Mouse (Mus musculus) hindbrain, embryonic 16.5 days (tissue): ENCODE data around the gene Olfr95. TPM values are rescaled to one million over a fixed set of nuclear protein-coding genes. Genes with fewer than 3 reads are reported as not detected.
A peak's percentile ranks its signal among the peaks of the same experiment; 100 is the strongest.
"Not testable (repeated sequence)": the region's sequence is repeated elsewhere in the genome, so short reads cannot be mapped to it uniquely, and the experiment has no call there.

Experiments used
- ATAC-seq: fragments of 200-750 bp; cut with Nextera tagmentation; 2 replicates; pipeline ENCODE4 v1.8.0; 2017; ENCODE audit warnings: moderate TSS enrichment, moderate library complexity
- H3K27ac ChIP-seq: fragments of 300-500 bp; sonication (generic); 2 replicates; pipeline ENCODE4 v1.5.1; 2014; ENCODE audit warnings: low read depth, mild to moderate bottlenecking, control low read depth, low read length, moderate library complexity
- H3K27me3 ChIP-seq: fragments of 300-500 bp; sonication (generic); replicated peaks from 2 replicates; pipeline ENCODE4 v1.6.1; 2014; ENCODE audit warnings: low read length; ENCODE audit not compliant: control insufficient read depth, insufficient read depth
- H3K36me3 ChIP-seq: fragments of 300-500 bp; sonication (generic); 2 replicates; pipeline ENCODE4 v1.6.1; 2014; ENCODE audit warnings: mild to moderate bottlenecking, low read length, moderate library complexity, mixed read lengths; ENCODE audit not compliant: control insufficient read depth, insufficient read depth
- H3K4me1 ChIP-seq: fragments of 300-500 bp; sonication (generic); 2 replicates; pipeline ENCODE4 v1.6.1; 2014; ENCODE audit warnings: low read depth, low read length; ENCODE audit not compliant: control insufficient read depth, insufficient read depth
- H3K4me2 ChIP-seq: fragments of 300-500 bp; sonication (generic); 2 replicates; pipeline ENCODE4 v1.6.1; 2014; ENCODE audit warnings: mild to moderate bottlenecking, low read length, control low read depth, moderate library complexity
- H3K4me3 ChIP-seq: fragments of 300-500 bp; sonication (generic); 2 replicates; pipeline ENCODE4 v1.5.1; 2014; ENCODE audit warnings: mild to moderate bottlenecking, low read length, control low read depth, moderate library complexity
- H3K9ac ChIP-seq: fragments of 300-500 bp; sonication (generic); 2 replicates; pipeline ENCODE4 v1.6.1; 2014; ENCODE audit warnings: low read depth, mild to moderate bottlenecking, control low read depth, low read length, moderate library complexity
- H3K9me3 ChIP-seq: fragments of 300-500 bp; sonication (generic); 2 replicates; pipeline ENCODE4 v1.6.1; 2014; ENCODE audit warnings: mild to moderate bottlenecking, low read length, moderate library complexity; ENCODE audit not compliant: control insufficient read depth
- WGBS: fragments of 180-500 bp; shearing (Covaris S2); extraction: QIAGEN DNeasy Blood & Tissue Kit; methylation state at CpG from one replicate; pipeline ENCODE4 v1.1.7; 2014; 5-methylcytosine and 5-hydroxymethylcytosine counted together
- polyA plus RNA-seq: library from polyadenylated mRNA; unstranded; fragments of >200 nt; fragmentation: Nextera tagmentation; extraction: Ambion mirVana; gene quantifications from 2 replicates; pipeline ENCODE4 v1.2.1, GENCODE M21; 2015

Olfr95 gene
- not detected in 2 replicates for polyA plus RNA-seq

DNA sequence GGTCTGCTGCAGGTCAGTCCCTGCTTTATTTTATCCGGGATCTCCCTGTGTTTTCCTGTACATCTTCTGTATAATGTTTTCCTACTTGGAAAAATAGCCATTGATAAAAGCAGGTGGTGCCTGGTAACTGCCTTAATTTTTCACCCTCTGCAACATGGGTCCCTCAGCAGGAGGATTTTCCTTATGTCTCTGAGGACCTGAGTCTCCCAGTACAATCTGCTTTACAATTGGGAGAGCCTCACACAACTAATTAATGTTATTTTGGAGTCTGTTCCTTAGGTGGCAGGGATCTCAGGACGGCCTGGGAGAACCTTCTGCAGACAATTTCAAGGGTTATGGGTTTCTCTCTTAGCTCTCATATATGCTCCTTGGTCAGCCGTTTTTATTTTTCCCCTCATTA is at the start of gene Olfr95:
TSS of gene Olfr95 (minus strand) at position 101 of the 400 bp plus-strand sequence.
- Histone ChIP-seq H3K36me3 (no peaks in the 10 kb centered on the region), H3K9ac (no peak within 1 kb of the TSS), H3K27ac (no peak within 1 kb of the TSS), H3K27me3 (no peaks in the 10 kb centered on the region; the same call in 1 of the 2 replicates), H3K4me3 (no peak within 1 kb of the TSS), H3K4me2 (no peak within 1 kb of the TSS), H3K4me1 (no peaks in the 10 kb centered on the region), H3K9me3 (peaks cover 6% of the 10 kb centered on the region; the same call in 1 of the 2 replicates)
- WGBS, result 76% methylated on average over 3 of the region's 3 CpGs
- no peak for ATAC-seq

DNA sequence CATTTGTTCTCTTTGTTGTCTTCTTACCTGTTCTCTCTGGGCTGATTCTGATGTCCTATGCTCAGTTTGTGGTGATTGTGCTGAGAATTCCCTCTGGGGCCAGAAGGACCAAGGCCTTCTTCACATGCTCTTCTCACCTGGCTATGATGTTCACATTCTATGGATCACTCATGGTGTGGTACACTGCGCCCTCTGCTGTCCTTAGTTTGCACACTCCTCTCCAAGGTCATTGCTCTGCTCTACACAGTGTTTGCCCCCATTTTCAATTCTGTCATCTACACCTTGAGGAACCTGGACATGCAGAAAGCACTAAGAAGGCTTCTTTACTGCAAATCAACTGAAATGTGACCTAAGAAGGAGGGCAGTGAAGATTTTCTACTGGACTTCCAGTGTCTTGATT is 37.6 kb upstream of the Olfr95 start:
- no peaks in the 10 kb centered on the region for H3K4me1 ChIP-seq
- ATAC-seq, result no peak
- H3K4me3 ChIP-seq, result no peak overlapping the region
- no peaks in the 10 kb centered on the region for H3K36me3 ChIP-seq
- no peak overlapping the region for H3K27ac ChIP-seq
- no peak overlapping the region for H3K4me2 ChIP-seq
- WGBS, result 22% methylated on average over 1 of the region's 1 CpGs
- no peaks in the 10 kb centered on the region for H3K9me3 ChIP-seq
- no peak overlapping the region for H3K9ac ChIP-seq
- no peaks in the 10 kb centered on the region for H3K27me3 ChIP-seq

DNA sequence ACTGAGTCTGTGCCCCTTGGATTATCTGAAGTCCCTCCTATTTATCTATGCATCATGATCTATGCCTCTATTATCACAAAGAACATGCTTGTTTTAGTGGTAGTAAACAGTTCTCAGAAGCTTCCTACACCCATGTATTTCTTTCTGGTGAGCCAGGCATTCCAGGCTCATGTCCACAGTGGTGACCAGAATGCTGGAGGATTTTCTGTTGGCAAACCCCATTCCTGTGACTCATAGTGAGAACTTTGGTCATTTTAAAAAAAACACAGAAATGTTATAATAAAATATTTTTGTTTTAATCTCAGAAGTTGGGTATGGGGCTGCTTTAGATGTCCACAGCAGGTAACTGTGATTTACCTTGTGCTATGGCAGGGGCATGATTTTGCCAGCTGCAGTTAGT is 36.5 kb upstream of the Olfr95 start:
- H3K4me3 ChIP-seq, result no peak overlapping the region
- no peaks in the 10 kb centered on the region for H3K9me3 ChIP-seq

DNA sequence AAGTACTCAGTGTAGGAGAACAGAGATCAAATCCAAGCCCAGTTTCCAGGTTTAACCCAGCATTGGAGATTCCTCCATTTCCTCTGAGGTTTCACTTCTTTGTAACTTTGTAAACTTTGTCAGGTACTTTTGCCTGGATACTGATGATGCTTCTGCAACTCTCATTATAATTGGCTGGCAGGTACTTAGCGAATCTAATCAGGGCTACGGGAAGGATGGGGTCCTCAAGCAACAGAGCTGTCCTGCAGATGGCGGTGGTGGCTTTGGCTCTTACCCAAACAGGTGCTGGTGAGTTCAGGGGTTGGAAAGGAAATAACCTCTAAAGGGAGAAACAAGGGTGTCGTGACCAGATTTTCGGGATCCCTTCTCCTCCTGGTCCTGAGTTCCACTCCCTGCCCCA is 33.8 kb upstream of the Olfr95 start:
- peak; percentile 72; the same call in 1 of the 2 replicates for ATAC-seq
- Histone ChIP-seq H3K4me3 (no peak overlapping the region), H3K27me3 (no peaks in the 10 kb centered on the region), H3K9me3 (no peaks in the 10 kb centered on the region), H3K36me3 (no peaks in the 10 kb centered on the region), H3K9ac (no peak overlapping the region), H3K4me1 (no peaks in the 10 kb centered on the region), H3K27ac (no peak overlapping the region), H3K4me2 (no peak overlapping the region)
- 40% methylated on average over 5 of the region's 5 CpGs for WGBS

More for the DNA sequence above, 36.5 kb upstream of the Olfr95 start:
- H3K4me2 ChIP-seq, result no peak overlapping the region
- no peak for ATAC-seq
- H3K27me3 ChIP-seq, result no peaks in the 10 kb centered on the region
- no peak overlapping the region for H3K9ac ChIP-seq
- no peak overlapping the region for H3K27ac ChIP-seq
- no peaks in the 10 kb centered on the region for H3K36me3 ChIP-seq
- H3K4me1 ChIP-seq, result no peaks in the 10 kb centered on the region

DNA sequence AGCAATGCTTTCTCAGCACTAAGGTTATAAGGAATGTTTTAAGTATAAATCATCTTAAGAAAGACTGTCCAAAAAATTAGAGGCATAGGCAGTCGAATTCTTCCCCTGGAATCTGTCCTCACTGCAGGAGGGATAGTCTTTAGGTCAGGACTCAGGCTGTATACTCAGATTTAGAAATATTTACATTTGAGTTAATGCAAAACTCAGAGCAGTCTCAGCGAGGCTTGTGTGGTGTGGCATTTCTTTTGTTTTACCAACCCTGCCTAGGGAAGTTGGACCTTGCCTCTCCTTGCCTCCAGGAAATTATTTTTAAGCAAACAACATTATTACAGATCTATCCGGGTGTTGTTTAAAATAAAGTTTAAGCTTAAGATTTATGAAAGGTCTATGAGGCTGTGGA is 29.3 kb upstream of the Olfr95 start:
- Histone ChIP-seq H3K4me1 (no peaks in the 10 kb centered on the region), H3K9me3 (no peaks in the 10 kb centered on the region), H3K36me3 (no peaks in the 10 kb centered on the region), H3K9ac (no peak overlapping the region), H3K4me3 (no peak overlapping the region), H3K27me3 (no peaks in the 10 kb centered on the region), H3K4me2 (no peak overlapping the region), H3K27ac (no peak overlapping the region)
- WGBS, result 52% methylated on average over 3 of the region's 3 CpGs
- no peak for ATAC-seq

DNA sequence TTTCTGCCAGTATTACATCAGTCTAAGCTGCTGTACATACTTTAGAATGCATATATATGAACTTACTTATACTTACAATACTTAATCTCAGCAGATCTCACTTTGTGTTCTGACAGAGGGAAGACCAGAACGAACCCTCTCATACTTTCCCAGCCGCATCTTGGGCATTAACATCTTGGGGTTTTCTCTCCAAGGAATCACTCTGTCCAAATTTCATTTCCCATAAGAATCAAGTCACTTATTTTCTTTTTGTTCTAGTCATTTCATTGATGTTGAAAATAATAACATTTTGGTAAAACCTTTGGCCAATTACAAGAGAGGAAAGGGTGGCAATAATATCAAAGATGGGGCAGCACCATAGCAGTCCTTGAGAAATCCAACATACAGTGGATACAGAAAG is 24.3 kb upstream of the Olfr95 start, which contains the start of gene Olfr97:
TSS of gene Olfr97 (minus strand) at position 101 of the 400 bp plus-strand sequence.
- not testable (repeated sequence) for H3K9ac ChIP-seq, H3K27ac ChIP-seq, ATAC-seq, H3K36me3 ChIP-seq, H3K9me3 ChIP-seq, H3K27me3 ChIP-seq, H3K4me1 ChIP-seq, H3K4me3 ChIP-seq, H3K4me2 ChIP-seq
- 94% methylated on average over 2 of the region's 2 CpGs for WGBS

DNA sequence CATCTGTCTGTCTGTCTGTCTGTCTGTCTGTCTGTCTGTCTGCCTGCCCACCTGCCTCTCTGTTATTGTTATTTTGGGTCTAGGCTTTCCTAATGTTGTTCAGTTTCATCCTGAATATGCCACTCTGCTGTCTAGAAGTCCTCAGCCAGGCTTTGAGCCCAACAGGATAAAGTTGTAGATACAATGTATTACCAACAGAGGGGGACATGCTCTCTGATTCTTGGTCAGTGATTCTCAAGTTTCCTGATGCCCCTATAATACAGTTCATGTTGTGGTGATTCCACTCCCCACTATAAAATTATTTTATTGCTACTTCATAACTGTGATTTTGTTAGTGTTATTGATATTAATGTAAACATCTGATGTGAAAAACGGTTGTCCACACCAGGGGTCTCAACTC is 9.0 kb upstream of the Olfr95 start:
- Histone ChIP-seq H3K27me3 (no peaks in the 10 kb centered on the region), H3K4me2 (no peak overlapping the region), H3K9ac (no peak overlapping the region), H3K4me1 (no peaks in the 10 kb centered on the region), H3K9me3 (peaks cover 6% of the 10 kb centered on the region; the same call in 1 of the 2 replicates), H3K36me3 (no peaks in the 10 kb centered on the region), H3K27ac (no peak overlapping the region), H3K4me3 (no peak overlapping the region)
- WGBS, result 25% methylated on average over 1 of the region's 1 CpGs
- ATAC-seq, result no peak

DNA sequence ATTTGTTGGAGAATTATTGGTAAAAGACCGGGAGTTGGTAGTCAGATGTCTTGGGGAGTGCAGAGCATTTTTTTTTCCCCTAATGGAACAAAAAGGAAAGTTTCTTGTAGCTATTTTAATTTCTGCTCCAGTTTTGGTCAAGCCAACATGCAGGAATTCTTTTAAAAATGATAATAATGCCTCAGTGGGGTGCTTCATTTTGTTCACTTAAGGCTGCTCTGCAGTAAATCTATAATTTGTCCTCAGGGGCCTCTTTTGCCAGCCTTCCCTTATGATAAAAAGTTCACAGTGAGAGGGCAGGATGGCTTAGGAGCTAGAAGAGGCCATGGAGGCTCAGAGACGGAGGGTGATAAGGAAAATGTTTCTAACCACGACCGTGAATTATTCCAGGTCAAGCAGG is 6.9 kb upstream of the Olfr95 start, which contains the start of gene Olfr96:
TSS of gene Olfr96 (plus strand) at position 301 of the 400 bp plus-strand sequence.
- no peaks in the 10 kb centered on the region for H3K4me1 ChIP-seq
- H3K4me2 ChIP-seq, result no peak within 1 kb of the TSS
- no peak within 1 kb of the TSS for H3K4me3 ChIP-seq
- no peaks in the 10 kb centered on the region for H3K27me3 ChIP-seq
- no peak for ATAC-seq
- WGBS, result 69% methylated on average over 4 of the region's 4 CpGs
- H3K36me3 ChIP-seq, result no peaks in the 10 kb centered on the region
- H3K27ac ChIP-seq, result no peak within 1 kb of the TSS
- peaks cover 6% of the 10 kb centered on the region; the same call in 1 of the 2 replicates for H3K9me3 ChIP-seq
- no peak within 1 kb of the TSS for H3K9ac ChIP-seq

DNA sequence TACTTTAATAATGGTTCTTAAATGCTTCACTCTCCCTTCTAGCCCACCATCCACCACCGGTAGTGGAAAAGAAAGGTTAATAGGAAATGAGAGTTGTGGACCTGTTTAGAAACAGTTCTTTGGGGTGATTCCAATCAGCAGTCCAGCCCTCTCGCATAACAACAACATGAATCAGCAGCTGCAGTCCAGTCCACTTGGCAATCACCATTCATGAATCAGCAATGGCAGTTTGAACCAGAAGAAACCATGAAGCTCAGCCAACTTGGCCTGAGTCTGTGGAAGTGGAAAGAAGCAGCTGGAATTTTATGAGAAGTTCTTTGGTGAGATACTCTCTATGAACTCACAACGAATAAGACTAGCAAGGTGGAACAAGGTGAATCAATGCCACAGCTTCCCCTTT is 5.6 kb upstream of the Olfr95 start:
- Histone ChIP-seq H3K9me3 (peaks cover 6% of the 10 kb centered on the region; the same call in 1 of the 2 replicates), H3K4me1 (no peaks in the 10 kb centered on the region), H3K36me3 (no peaks in the 10 kb centered on the region), H3K4me3 (no peak overlapping the region), H3K4me2 (no peak overlapping the region), H3K27me3 (no peaks in the 10 kb centered on the region), H3K9ac (no peak overlapping the region), H3K27ac (no peak overlapping the region)
- 80% methylated on average over 3 of the region's 3 CpGs for WGBS
- ATAC-seq, result no peak
